Mouse (Mus musculus): ENCODE data around the gene Vinac1.

- TF ChIP-seq POLR2A (IDR thresholded peaks at IDR 0.05; ENCODE audit: borderline replicate concordance, extremely low read depth, insufficient read depth, insufficient read length, poor library complexity, severe bottlenecking) = no peak
- no peak for TF ChIP-seq CTCF (IDR thresholded peaks at IDR 0.05; ENCODE audit: borderline replicate concordance, extremely low read depth, insufficient read depth, insufficient read length)
These were observed 1.2 kb downstream of the Vinac1 start for GRCm38 (mm10) chr2:129046846-129047196.

Measured in brain, embryonic 14.5 days (tissue).